Comparison of ENCODE assay signal across 17 mouse cellular contexts in genomic region chr19:6599281-6599680, GRCm38 (mm10). TPM values are rescaled to one million over a fixed set of nuclear protein-coding genes. Genes with fewer than 3 reads are reported as not detected.
"Had no signal": no experiment of that assay in that cellular context is flagged by ENCODE, and none has a peak within 500 bp of the region (broad histone marks: within the 10 kb centered on the region; RNA-seq: fewer than 3 reads in every experiment).

No protein-coding gene starts in this region.

- H3K27ac ChIP-seq: limb, embryonic 13.5 days; liver, embryonic 15.5 days; midbrain, embryonic 13.5 days; stomach, embryonic 15.5 days had no signal

- H3K27me3 ChIP-seq: midbrain, embryonic 13.5 days; stomach, embryonic 15.5 days had no signal

- H3K36me3 ChIP-seq: limb, embryonic 13.5 days; liver, embryonic 15.5 days; midbrain, embryonic 13.5 days; stomach, embryonic 15.5 days had no signal

- DNase-seq: left cerebral cortex, postnatal 4 days; lung, adult 2 months; lung, postnatal 36 days; spleen, adult 18-20 months; thymus, adult 2 months; thymus, postnatal 25 days had no signal

- H3K9me3 ChIP-seq: liver, embryonic 15.5 days; midbrain, embryonic 13.5 days; stomach, embryonic 15.5 days had no signal

- ATAC-seq: hindbrain, embryonic 16.5 days; inflammation-experienced regulatory T-cells, adult 6 months; lung, postnatal 0 days; midbrain, embryonic 13.5 days had no signal

- H3K4me3 ChIP-seq: limb, embryonic 13.5 days; liver, embryonic 15.5 days; midbrain, embryonic 13.5 days; myocyte; stomach, embryonic 15.5 days had no signal

- H3K4me2 ChIP-seq: limb, embryonic 13.5 days; liver, embryonic 15.5 days; midbrain, embryonic 13.5 days; stomach, embryonic 15.5 days had no signal

- H3K4me1 ChIP-seq: limb, embryonic 13.5 days; midbrain, embryonic 13.5 days had no signal

- H3K9ac ChIP-seq: limb, embryonic 13.5 days; liver, embryonic 15.5 days; midbrain, embryonic 13.5 days; stomach, embryonic 15.5 days had no signal

RNA-seq across cellular contexts. Expression of gene Slc22a12, which starts 56.4 kb away (rescaled TPM):
- polyA plus RNA-seq: hindbrain, embryonic 16.5 days; inflammation-experienced regulatory T-cells, adult 6 months; limb, embryonic 13.5 days; liver, adult 2 months; liver, embryonic 15.5 days; midbrain, embryonic 13.5 days; myocyte; neural tube, embryonic 11.5 days; stomach, embryonic 15.5 days; urinary bladder, adult 2 months had no signal
